Mouse (Mus musculus): Measurements from ENCODE around the gene Bbs4. TPM values are rescaled to one million over a fixed set of nuclear protein-coding genes. Genes with fewer than 3 reads are reported as not detected.

The Bbs4 gene
- polyA plus RNA-seq, 1 experiment from 2014 or later, result 23.8 TPM

- Histone ChIP-seq H3K27ac (peak within 1 kb of the TSS; percentile 97), H3K36me3 (0 out of 2 replicates have a peak, but pooled peaks cover 2% of the 10 kb centered on the region), H3K9me3 (no peaks in the 10 kb centered on the region), H3K27me3 (ENCODE audit: insufficient read depth, poor library complexity, severe bottlenecking) (no peaks in the 10 kb centered on the region), H3K4me3 (peak within 1 kb of the TSS; percentile 97), H3K4me1 (replicated peaks) (peaks cover 48% of the 10 kb centered on the region)
- DNase-seq (ENCODE audit: low spot score), result peak; percentile 99
- 2% methylated on average over 58 of the region's 58 CpGs for WGBS
These were observed 62.2 kb downstream of the Bbs4 start, which contains the start of gene Adpgk for GRCm38 (mm10) chr9:59290957-59291687. Gene Adpgk (plus strand): TSS chr9:59291558.

- H3K27ac ChIP-seq, result peak overlapping the region; percentile 46
- H3K9me3 ChIP-seq, result no peaks in the 10 kb centered on the region
- no peak for DNase-seq (ENCODE audit: low spot score)
- H3K27me3 ChIP-seq (ENCODE audit: insufficient read depth, poor library complexity, severe bottlenecking), result no peaks in the 10 kb centered on the region
- H3K4me3 ChIP-seq, result no peak overlapping the region
- H3K4me1 ChIP-seq (replicated peaks), result peaks cover 47% of the 10 kb centered on the region
- 70% methylated on average over 6 of the region's 6 CpGs for WGBS
- H3K36me3 ChIP-seq, result no peaks in the 10 kb centered on the region
These were observed 63.7 kb downstream of the Bbs4 start for GRCm38 (mm10) chr9:59289529-59290115.

- H3K9me3 ChIP-seq, result no peaks in the 10 kb centered on the region
- no peak overlapping the region for H3K4me3 ChIP-seq
- H3K4me1 ChIP-seq (replicated peaks), result peaks cover 46% of the 10 kb centered on the region
- H3K27ac ChIP-seq, result peak overlapping the region; percentile 60
- H3K36me3 ChIP-seq, result no peaks in the 10 kb centered on the region
- H3K27me3 ChIP-seq (ENCODE audit: insufficient read depth, poor library complexity, severe bottlenecking), result no peaks in the 10 kb centered on the region
- WGBS, result 64% methylated on average over 3 of the region's 3 CpGs
- DNase-seq (ENCODE audit: low spot score), result peak; percentile 56
These were observed 64.5 kb downstream of the Bbs4 start for GRCm38 (mm10) chr9:59288685-59289410.

- no peaks in the 10 kb centered on the region for H3K36me3 ChIP-seq
- 78% methylated on average over 5 of the region's 5 CpGs for WGBS
- no peak overlapping the region for H3K4me3 ChIP-seq
- H3K27me3 ChIP-seq (ENCODE audit: insufficient read depth, poor library complexity, severe bottlenecking), result no peaks in the 10 kb centered on the region
- H3K4me1 ChIP-seq (replicated peaks), result peaks cover 41% of the 10 kb centered on the region
- DNase-seq (ENCODE audit: low spot score), result no peak
- H3K27ac ChIP-seq, result peak overlapping the region; percentile 60
- no peaks in the 10 kb centered on the region for H3K9me3 ChIP-seq
These were observed 65.2 kb downstream of the Bbs4 start for GRCm38 (mm10) chr9:59288058-59288457.

GRCm38 (mm10) chr9:59285614-59286013 lies 67.7 kb downstream of the Bbs4 start:
- Histone ChIP-seq H3K4me1 (replicated peaks) (peaks cover 31% of the 10 kb centered on the region), H3K9me3 (no peaks in the 10 kb centered on the region), H3K27me3 (ENCODE audit: insufficient read depth, poor library complexity, severe bottlenecking) (no peaks in the 10 kb centered on the region), H3K4me3 (no peak overlapping the region), H3K36me3 (no peaks in the 10 kb centered on the region), H3K27ac (no peak overlapping the region)
- 80% methylated on average over 6 of the region's 6 CpGs for WGBS
- no peak for DNase-seq (ENCODE audit: low spot score)

GRCm38 (mm10) chr9:59282683-59282986 lies 70.7 kb downstream of the Bbs4 start:
- 60% methylated on average over 7 of the region's 7 CpGs for WGBS
- no peak overlapping the region for H3K27ac ChIP-seq
- H3K4me1 ChIP-seq (replicated peaks), result peaks cover 7% of the 10 kb centered on the region
- H3K36me3 ChIP-seq, result no peaks in the 10 kb centered on the region
- H3K4me3 ChIP-seq, result peak overlapping the region; percentile 29; the same call in 1 of the 2 replicates
- H3K27me3 ChIP-seq (ENCODE audit: insufficient read depth, poor library complexity, severe bottlenecking), result no peaks in the 10 kb centered on the region
- no peak for DNase-seq (ENCODE audit: low spot score)
- H3K9me3 ChIP-seq, result no peaks in the 10 kb centered on the region

- no peaks in the 10 kb centered on the region for H3K9me3 ChIP-seq
- 56% methylated on average over 22 of the region's 27 CpGs for WGBS
- no peak overlapping the region for H3K27ac ChIP-seq
- peak; percentile 82 for DNase-seq (ENCODE audit: low spot score)
- H3K4me3 ChIP-seq, result peak overlapping the region; percentile 29; the same call in 1 of the 2 replicates
- H3K27me3 ChIP-seq (ENCODE audit: insufficient read depth, poor library complexity, severe bottlenecking), result no peaks in the 10 kb centered on the region
- peaks cover 7% of the 10 kb centered on the region for H3K4me1 ChIP-seq (replicated peaks)
- H3K36me3 ChIP-seq, result no peaks in the 10 kb centered on the region
These were observed 71.2 kb downstream of the Bbs4 start for GRCm38 (mm10) chr9:59281871-59282682.

- no peaks in the 10 kb centered on the region for H3K36me3 ChIP-seq
- H3K4me3 ChIP-seq, result no peak overlapping the region
- H3K27ac ChIP-seq, result no peak overlapping the region
- no peaks in the 10 kb centered on the region for H3K27me3 ChIP-seq (ENCODE audit: insufficient read depth, poor library complexity, severe bottlenecking)
- no peak for DNase-seq (ENCODE audit: low spot score)
- H3K4me1 ChIP-seq (replicated peaks), result peaks cover 7% of the 10 kb centered on the region
- no peaks in the 10 kb centered on the region for H3K9me3 ChIP-seq
- WGBS, result 93% methylated on average over 5 of the region's 5 CpGs
These were observed 72.4 kb downstream of the Bbs4 start for GRCm38 (mm10) chr9:59280888-59281287.

- Histone ChIP-seq H3K4me1 (replicated peaks) (peaks cover 7% of the 10 kb centered on the region), H3K27ac (no peak overlapping the region)
- WGBS, result 86% methylated on average over 5 of the region's 5 CpGs
These were observed 74.6 kb downstream of the Bbs4 start for GRCm38 (mm10) chr9:59278694-59279093.

GRCm38 (mm10) chr9:59278199-59278598 lies 75.1 kb downstream of the Bbs4 start:
- Histone ChIP-seq H3K27me3 (ENCODE audit: insufficient read depth, poor library complexity, severe bottlenecking) (no peaks in the 10 kb centered on the region), H3K9me3 (no peaks in the 10 kb centered on the region), H3K4me1 (replicated peaks) (peaks cover 7% of the 10 kb centered on the region), H3K4me3 (no peak overlapping the region), H3K27ac (no peak overlapping the region), H3K36me3 (no peaks in the 10 kb centered on the region)
- DNase-seq (ENCODE audit: low spot score), result no peak
- 93% methylated on average over 2 of the region's 2 CpGs for WGBS

More at GRCm38 (mm10) chr9:59278694-59279093, 74.6 kb downstream of the Bbs4 start:
- Histone ChIP-seq H3K36me3 (no peaks in the 10 kb centered on the region), H3K9me3 (no peaks in the 10 kb centered on the region), H3K27me3 (ENCODE audit: insufficient read depth, poor library complexity, severe bottlenecking) (no peaks in the 10 kb centered on the region), H3K4me3 (no peak overlapping the region)
- no peak for DNase-seq (ENCODE audit: low spot score)

GRCm38 (mm10) chr9:59274846-59275455 lies 78.4 kb downstream of the Bbs4 start:
- Histone ChIP-seq H3K4me3 (no peak overlapping the region), H3K27ac (no peak overlapping the region), H3K4me1 (replicated peaks) (peaks cover 12% of the 10 kb centered on the region), H3K36me3 (no peaks in the 10 kb centered on the region), H3K27me3 (ENCODE audit: insufficient read depth, poor library complexity, severe bottlenecking) (no peaks in the 10 kb centered on the region), H3K9me3 (no peaks in the 10 kb centered on the region)
- no peak for DNase-seq (ENCODE audit: low spot score)
- WGBS, result 86% methylated on average over 19 of the region's 19 CpGs

GRCm38 (mm10) chr9:59273199-59273598 lies 80.1 kb downstream of the Bbs4 start:
- H3K9me3 ChIP-seq, result no peaks in the 10 kb centered on the region
- no peak for DNase-seq (ENCODE audit: low spot score)
- H3K36me3 ChIP-seq, result no peaks in the 10 kb centered on the region
- no peak overlapping the region for H3K27ac ChIP-seq
- H3K27me3 ChIP-seq (ENCODE audit: insufficient read depth, poor library complexity, severe bottlenecking), result no peaks in the 10 kb centered on the region
- H3K4me1 ChIP-seq (replicated peaks), result peaks cover 12% of the 10 kb centered on the region
- no peak overlapping the region for H3K4me3 ChIP-seq

Data from hindbrain, embryonic 10.5 days (tissue).